Mouse (Mus musculus) G1E (cell line): ENCODE measurements around the gene Adgrb3. TPM values are rescaled to one million over a fixed set of nuclear protein-coding genes. Genes with fewer than 3 reads are reported as not detected.

Source experiments
- ATAC-seq: 2 replicates; pipeline ENCODE4 v1.8.0; 2016; ENCODE audit warnings: mild to moderate bottlenecking; ENCODE audit not compliant: insufficient number of reproducible peaks, poor library complexity, low FRiP score, severe bottlenecking; ENCODE audit errors: extremely low read depth
- DNase-seq: peaks from one replicate; pipeline ENCODE4 v3.0.0; 2012; ENCODE audit warnings: low spot score
- H3K27me3 ChIP-seq: 2 replicates; pipeline ENCODE4 v1.6.1; 2012; ENCODE audit warnings: mild to moderate bottlenecking, low read length, inconsistent platforms; ENCODE audit not compliant: insufficient read depth
- H3K36me3 ChIP-seq: replicated peaks from 2 replicates; pipeline ENCODE3; 2012; ENCODE audit warnings: mild to moderate bottlenecking, inconsistent platforms
- H3K4me1 ChIP-seq: 2 replicates; pipeline ENCODE4 v1.6.1; 2012; ENCODE audit warnings: low read depth, low read length, inconsistent platforms, mixed read lengths; ENCODE audit not compliant: insufficient read depth
- H3K4me3 ChIP-seq: 2 replicates; pipeline ENCODE4 v1.5.1; 2012; ENCODE audit warnings: low read depth, mild to moderate bottlenecking, inconsistent platforms, low read length, moderate library complexity, mixed read lengths
- H3K9me3 ChIP-seq: replicated peaks from 2 replicates; pipeline ENCODE4 v1.6.1; 2012; ENCODE audit warnings: inconsistent platforms
- CTCF ChIP-seq: IDR thresholded peaks from 2 replicates; pipeline ENCODE4 v1.5.1; 2012; ENCODE audit warnings: low read depth, low read length, inconsistent platforms, mixed read lengths
- GATA1 ChIP-seq: IDR thresholded peaks from 2 replicates; pipeline ENCODE4 v1.6.1; 2012; ENCODE audit warnings: borderline replicate concordance, low read length, inconsistent platforms, mixed read lengths
- GATA2 ChIP-seq: IDR thresholded peaks from 2 replicates; pipeline ENCODE4 v1.6.1; 2012; ENCODE audit warnings: low read depth, low read length, inconsistent platforms, borderline replicate concordance
- POLR2AphosphoS5 ChIP-seq: IDR thresholded peaks from 2 replicates; pipeline ENCODE4 v1.6.1; 2012; ENCODE audit warnings: low read depth, low read length, inconsistent platforms; ENCODE audit not compliant: insufficient replicate concordance
- TAL1 ChIP-seq: conservative IDR thresholded peaks from 2 replicates; pipeline ENCODE4 v1.6.1; 2012; ENCODE audit warnings: low read depth, low read length, inconsistent platforms, mixed read lengths
- polyA plus RNA-seq: library from polyadenylated mRNA; stranded (reverse); fragments of >175 nt; gene quantifications from 2 replicates; pipeline ENCODE4 v1.2.3, GENCODE M21; 2012
- total RNA-seq, 2 experiments: library from RNA; stranded (forward) in 1 of 2; stranded (reverse) in 1 of 2; fragments of 200-1000 nt in 1 of 2; fragments of >200 nt in 1 of 2; fragmentation: Nextera tagmentation in 1 of 2; gene quantifications; 2 replicates each; pipeline ENCODE4 v1.2.3; 2014 to 2017

Adgrb3 gene
- total and polyA plus RNA-seq, 3 experiments: 0.55 TPM; not detected in 2

- Histone ChIP-seq H3K27me3 (no peaks in the 10 kb centered on the region), H3K9me3 (peaks cover 12% of the 10 kb centered on the region), H3K4me1 (no peaks in the 10 kb centered on the region), H3K4me3 (no peak overlapping the region), H3K36me3 (no peaks in the 10 kb centered on the region)
- ATAC-seq (no peak), DNase-seq (no peak)
- TF ChIP-seq GATA1 (no peak), CTCF (no peak), TAL1 (no peak)
Observed at GRCm38 (mm10) chr1:25063964-25064363, 765.5 kb downstream of the Adgrb3 start.

DNA sequence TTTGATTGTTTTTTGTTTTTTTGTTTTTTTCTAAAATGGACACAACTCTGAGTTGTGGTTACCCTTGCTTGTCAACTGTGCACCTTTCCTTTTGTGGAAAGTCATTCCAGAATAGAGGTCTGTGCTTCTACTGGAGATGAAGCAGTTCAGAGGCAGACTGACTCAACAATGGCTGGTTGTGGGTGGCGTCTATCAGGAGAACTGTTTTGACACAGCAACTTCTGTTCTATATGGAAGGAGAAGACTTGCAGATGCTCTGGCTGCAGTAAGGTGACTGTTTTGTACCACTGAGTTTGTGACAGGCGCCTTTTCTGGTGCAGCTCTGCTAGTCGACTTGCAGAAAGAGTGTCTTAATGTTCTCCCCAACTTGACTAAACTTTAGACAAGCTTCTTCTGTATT lies 768.6 kb downstream of the Adgrb3 start:
- no peak for ATAC-seq
- H3K4me1 ChIP-seq: no peaks in the 10 kb centered on the region
- no peaks in the 10 kb centered on the region for H3K27me3 ChIP-seq
- TF ChIP-seq CTCF (no peak), GATA2 (no peak), TAL1 (no peak), POLR2AphosphoS5 (no peak)
- H3K36me3 ChIP-seq: no peaks in the 10 kb centered on the region
- H3K4me3 ChIP-seq: no peak overlapping the region
- no peak for DNase-seq
- H3K9me3 ChIP-seq: peaks cover 10% of the 10 kb centered on the region

GRCm38 (mm10) chr1:25060191-25060590 lies 769.3 kb downstream of the Adgrb3 start:
- TF ChIP-seq GATA2: no peak
- TF ChIP-seq TAL1: no peak
- TF ChIP-seq POLR2AphosphoS5: no peak
- no peak for TF ChIP-seq CTCF
- TF ChIP-seq GATA1: no peak
- no peak overlapping the region for H3K4me3 ChIP-seq
- H3K9me3 ChIP-seq: peaks cover 10% of the 10 kb centered on the region
- H3K36me3 ChIP-seq: no peaks in the 10 kb centered on the region
- no peaks in the 10 kb centered on the region for H3K4me1 ChIP-seq
- H3K27me3 ChIP-seq: no peaks in the 10 kb centered on the region
- ATAC-seq (no peak), DNase-seq (no peak)

- no peak for ATAC-seq
- TF ChIP-seq GATA2 (no peak), GATA1 (no peak), CTCF (no peak), TAL1 (no peak), POLR2AphosphoS5 (no peak)
Observed at GRCm38 (mm10) chr1:25057656-25058055, 771.9 kb downstream of the Adgrb3 start.

GRCm38 (mm10) chr1:25057212-25057611 lies 772.3 kb downstream of the Adgrb3 start:
- TF ChIP-seq CTCF: no peak
- TF ChIP-seq POLR2AphosphoS5: no peak
- TF ChIP-seq GATA1: no peak
- no peak for TF ChIP-seq TAL1
- no peak for TF ChIP-seq GATA2
- Histone ChIP-seq H3K4me3 (no peak overlapping the region), H3K4me1 (no peaks in the 10 kb centered on the region), H3K36me3 (no peaks in the 10 kb centered on the region), H3K27me3 (no peaks in the 10 kb centered on the region), H3K9me3 (peaks cover 10% of the 10 kb centered on the region)
- no peak for DNase-seq
- no peak for ATAC-seq

More at GRCm38 (mm10) chr1:25057656-25058055, 771.9 kb downstream of the Adgrb3 start:
- Histone ChIP-seq H3K4me3 (no peak overlapping the region), H3K9me3 (peaks cover 10% of the 10 kb centered on the region), H3K4me1 (no peaks in the 10 kb centered on the region), H3K27me3 (no peaks in the 10 kb centered on the region), H3K36me3 (no peaks in the 10 kb centered on the region)
- no peak for DNase-seq

GRCm38 (mm10) chr1:25042091-25042490 lies 787.4 kb downstream of the Adgrb3 start:
- Histone ChIP-seq H3K9me3 (peaks cover 8% of the 10 kb centered on the region; the same call in 1 of the 2 replicates), H3K4me1 (no peaks in the 10 kb centered on the region), H3K4me3 (no peak overlapping the region), H3K27me3 (no peaks in the 10 kb centered on the region), H3K36me3 (no peaks in the 10 kb centered on the region)
- no peak for TF ChIP-seq POLR2AphosphoS5
- no peak for DNase-seq
- ATAC-seq: no peak

GRCm38 (mm10) chr1:25034161-25034560 lies 795.3 kb downstream of the Adgrb3 start:
- no peaks in the 10 kb centered on the region for H3K4me1 ChIP-seq
- DNase-seq (no peak), ATAC-seq (no peak)
- no peaks in the 10 kb centered on the region for H3K36me3 ChIP-seq
- H3K4me3 ChIP-seq: no peak overlapping the region
- TF ChIP-seq CTCF (no peak), POLR2AphosphoS5 (no peak), GATA1 (no peak), TAL1 (no peak), GATA2 (no peak)
- H3K27me3 ChIP-seq: no peaks in the 10 kb centered on the region
- peaks cover 10% of the 10 kb centered on the region; the same call in 1 of the 2 replicates for H3K9me3 ChIP-seq
